Mouse (Mus musculus): ENCODE measurements around the gene Pde1a.

DNA sequence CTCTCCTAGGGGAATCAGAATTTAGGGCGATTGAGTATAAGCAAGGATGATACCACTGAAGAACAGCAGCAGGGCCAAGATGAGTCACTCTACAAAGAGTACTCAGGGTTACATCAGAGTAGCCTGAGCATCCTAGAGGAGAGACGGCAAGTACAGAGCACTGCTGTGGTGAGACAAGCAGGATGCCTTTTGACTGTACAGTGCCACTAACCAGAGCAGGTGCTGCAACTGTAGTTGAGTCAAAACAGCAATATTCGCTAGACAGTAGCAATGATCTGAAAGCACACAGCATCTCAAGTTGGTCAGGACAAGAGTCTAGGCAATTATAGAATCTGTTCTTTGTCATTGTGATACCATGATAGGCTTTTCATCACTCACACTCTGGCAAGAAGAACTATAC is 115.1 kb downstream of the Pde1a start:
- no peak for TF ChIP-seq POLR2A (IDR thresholded peaks at IDR 0.05; ENCODE audit: extremely low read depth, insufficient read depth, low read length)
- no peak for TF ChIP-seq CTCF (IDR thresholded peaks at IDR 0.05; ENCODE audit: extremely low read depth, insufficient read depth, low read length)
